Mouse (Mus musculus) testis, adult 2 months (tissue): ENCODE measurements around the gene Pde8a. TPM values are rescaled to one million over a fixed set of nuclear protein-coding genes. Genes with fewer than 3 reads are reported as not detected.

Experiments used
- H3K27ac ChIP-seq: fragments of 200-500 bp; 2 replicates; pipeline ENCODE4 v1.5.1; 2012; ENCODE audit warnings: low read depth, low read length; ENCODE audit not compliant: control insufficient read depth, insufficient read depth
- H3K27me3 ChIP-seq: fragments of 200-500 bp; 2 replicates; pipeline ENCODE4 v1.6.1; 2012; ENCODE audit warnings: mild to moderate bottlenecking, low read length, moderate library complexity; ENCODE audit not compliant: control insufficient read depth, insufficient read depth
- H3K36me3 ChIP-seq: fragments of 200-500 bp; 2 replicates; pipeline ENCODE4 v1.6.1; 2012; ENCODE audit warnings: mild to moderate bottlenecking, low read length; ENCODE audit not compliant: control insufficient read depth, insufficient read depth
- H3K4me1 ChIP-seq: fragments of 200-500 bp; 2 replicates; pipeline ENCODE4 v1.6.1; 2012; ENCODE audit warnings: low read length; ENCODE audit not compliant: control insufficient read depth, insufficient read depth
- H3K4me3 ChIP-seq: fragments of 200-500 bp; 2 replicates; pipeline ENCODE4 v1.5.1; 2012; ENCODE audit warnings: low read depth, mild to moderate bottlenecking, low read length, moderate library complexity, mixed read lengths; ENCODE audit not compliant: control insufficient read depth
- CTCF ChIP-seq: fragments of 200-500 bp; IDR thresholded peaks from 2 replicates; pipeline ENCODE4 v1.5.1; 2012; ENCODE audit warnings: low read depth, mild to moderate bottlenecking, inconsistent platforms, low read length, moderate library complexity; ENCODE audit not compliant: control insufficient read depth, insufficient read depth, insufficient replicate concordance
- POLR2A ChIP-seq: fragments of 200-500 bp; IDR thresholded peaks from 2 replicates; pipeline ENCODE4 v1.6.1; 2012; ENCODE audit warnings: low read depth, mild to moderate bottlenecking, inconsistent platforms, low read length, moderate library complexity; ENCODE audit not compliant: control insufficient read depth
- polyA plus RNA-seq: library from polyadenylated mRNA; depleted of rRNA; stranded (reverse); fragments of >200 nt; gene quantifications from 2 replicates; pipeline ENCODE4 v1.2.3, GENCODE M21; 2012

The Pde8a gene
- polyA plus RNA-seq, 1 experiment: 101 TPM

GRCm38 (mm10) chr7:81211760-81212159 lies 1.6 kb upstream of the Pde8a start:
- TF ChIP-seq CTCF (no peak), POLR2A (no peak)
- Histone ChIP-seq H3K36me3 (no peaks in the 10 kb centered on the region; the same call in 1 of the 2 replicates), H3K27ac (no peak overlapping the region; the same call in 1 of the 2 replicates), H3K4me1 (peaks cover 15% of the 10 kb centered on the region), H3K27me3 (no peaks in the 10 kb centered on the region), H3K4me3 (peak overlapping the region; percentile 98)

GRCm38 (mm10) chr7:81212261-81212681 lies 1.1 kb upstream of the Pde8a start:
- Histone ChIP-seq H3K4me1 (peaks cover 15% of the 10 kb centered on the region), H3K27me3 (no peaks in the 10 kb centered on the region), H3K36me3 (no peaks in the 10 kb centered on the region; the same call in 1 of the 2 replicates), H3K4me3 (peak overlapping the region; percentile 98), H3K27ac (peak overlapping the region; percentile 98)
- TF ChIP-seq CTCF (no peak), POLR2A (no peak; the same call in 1 of the 2 replicates)

GRCm38 (mm10) chr7:81212697-81213346 lies 574 bp upstream of the Pde8a start:
- H3K4me3 ChIP-seq: peak overlapping the region; percentile 98
- peak overlapping the region; percentile 98 for H3K27ac ChIP-seq
- no peaks in the 10 kb centered on the region; the same call in 1 of the 2 replicates for H3K36me3 ChIP-seq
- H3K4me1 ChIP-seq: peaks cover 17% of the 10 kb centered on the region
- no peaks in the 10 kb centered on the region for H3K27me3 ChIP-seq
- TF ChIP-seq CTCF (no peak), POLR2A (peak; percentile 27; the same call in 1 of the 2 replicates)

DNA sequence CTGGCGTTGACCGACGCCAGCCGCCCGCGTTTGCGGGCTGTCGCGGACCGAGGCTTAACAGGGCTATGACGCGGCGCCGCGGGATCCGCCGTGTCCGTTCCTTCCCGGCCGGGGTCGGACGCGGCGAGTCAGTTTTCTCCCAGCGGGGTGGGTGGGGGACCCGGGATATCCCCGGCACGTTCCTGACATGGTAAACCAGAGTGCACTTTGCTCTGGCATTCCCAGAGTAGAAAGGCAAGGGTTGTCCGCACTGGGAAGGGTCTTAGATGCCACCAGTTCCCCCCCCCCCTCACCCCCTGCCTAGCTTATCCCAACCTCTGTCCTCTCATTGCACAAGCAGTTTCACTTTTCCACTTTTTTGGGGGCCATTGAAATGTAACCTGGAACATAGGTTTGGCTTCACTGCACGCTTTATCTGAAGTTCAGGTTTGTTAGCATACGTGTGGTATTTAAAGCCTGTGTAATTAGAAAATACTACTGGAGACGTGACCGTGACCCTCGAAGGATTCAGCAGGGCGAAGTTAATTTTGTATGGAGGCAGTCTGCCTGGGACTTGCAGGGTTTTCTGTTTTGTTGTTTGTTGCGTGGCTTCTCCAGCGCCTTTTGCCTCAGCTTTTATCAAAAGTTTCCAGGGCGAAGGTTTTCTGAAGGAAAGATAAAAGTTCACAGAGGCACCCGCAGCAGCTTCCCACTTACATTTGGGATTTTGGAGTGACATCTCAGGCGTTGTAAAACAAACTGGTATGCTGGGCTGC lies 934 bp downstream of the Pde8a start:
- no peaks in the 10 kb centered on the region; the same call in 1 of the 2 replicates for H3K36me3 ChIP-seq
- H3K4me1 ChIP-seq: peaks cover 14% of the 10 kb centered on the region
- TF ChIP-seq CTCF: no peak
- peak overlapping the region; percentile 98 for H3K4me3 ChIP-seq
- H3K27ac ChIP-seq: peak overlapping the region; percentile 52
- no peaks in the 10 kb centered on the region for H3K27me3 ChIP-seq

GRCm38 (mm10) chr7:81215950-81216349 lies 2.6 kb downstream of the Pde8a start:
- H3K36me3 ChIP-seq: no peaks in the 10 kb centered on the region; the same call in 1 of the 2 replicates
- no peak overlapping the region for H3K27ac ChIP-seq
- no peak for TF ChIP-seq CTCF
- no peak for TF ChIP-seq POLR2A
- no peak overlapping the region for H3K4me3 ChIP-seq
- H3K27me3 ChIP-seq: no peaks in the 10 kb centered on the region
- peaks cover 13% of the 10 kb centered on the region for H3K4me1 ChIP-seq

GRCm38 (mm10) chr7:81219321-81219720 lies 5.9 kb downstream of the Pde8a start:
- no peak overlapping the region for H3K4me3 ChIP-seq
- H3K27me3 ChIP-seq: no peaks in the 10 kb centered on the region
- H3K4me1 ChIP-seq: peaks cover 5% of the 10 kb centered on the region; the same call in 1 of the 2 replicates
- H3K27ac ChIP-seq: no peak overlapping the region
- no peak for TF ChIP-seq POLR2A
- TF ChIP-seq CTCF: no peak
- no peaks in the 10 kb centered on the region; the same call in 1 of the 2 replicates for H3K36me3 ChIP-seq

DNA sequence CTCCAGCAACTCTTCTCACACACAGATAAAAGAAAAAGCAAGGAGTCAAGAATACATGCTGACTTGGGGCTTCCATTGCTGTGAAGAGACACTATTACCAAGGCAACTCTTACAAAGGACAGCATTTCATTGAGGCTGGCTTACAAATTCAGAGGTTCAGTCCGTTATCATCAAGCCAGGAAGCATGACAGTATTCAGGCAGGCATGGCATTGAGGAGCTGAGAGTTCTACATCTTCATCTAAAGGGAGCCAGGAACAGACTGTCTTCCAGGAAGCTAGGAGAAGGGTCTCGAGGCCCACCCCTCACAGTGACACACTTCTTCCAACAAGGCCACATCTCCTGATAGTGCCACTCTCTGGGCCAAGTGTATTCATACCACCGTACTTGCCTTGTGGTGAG lies 7.0 kb downstream of the Pde8a start:
- Histone ChIP-seq H3K4me1 (peaks cover 4% of the 10 kb centered on the region; the same call in 1 of the 2 replicates), H3K27me3 (no peaks in the 10 kb centered on the region), H3K36me3 (no peaks in the 10 kb centered on the region; the same call in 1 of the 2 replicates), H3K27ac (no peak overlapping the region), H3K4me3 (no peak overlapping the region)
- TF ChIP-seq POLR2A: no peak
- no peak for TF ChIP-seq CTCF
